Mouse (Mus musculus): ENCODE results near the gene Pdcd11. TPM values are rescaled to one million over a fixed set of nuclear protein-coding genes. Genes with fewer than 3 reads are reported as not detected.

Gene Pdcd11
- total RNA-seq, 2 experiments from 2014 or later = 3.4 to 8.0 TPM

GRCm38 (mm10) chr19:47167617-47168214 is 77.1 kb downstream of the Pdcd11 start:
- peak; percentile 18; the same call in 1 of the 2 replicates for ATAC-seq (ENCODE audit: poor library complexity, severe bottlenecking)

GRCm38 (mm10) chr19:47168223-47168622 is 77.7 kb downstream of the Pdcd11 start:
- ATAC-seq (ENCODE audit: poor library complexity, severe bottlenecking) = peak; percentile 76

GRCm38 (mm10) chr19:47168793-47169412 is 78.3 kb downstream of the Pdcd11 start:
- peak; percentile 89 for ATAC-seq (ENCODE audit: poor library complexity, severe bottlenecking)

- ATAC-seq (ENCODE audit: poor library complexity, severe bottlenecking) = no peak
These were observed 83.9 kb downstream of the Pdcd11 start for GRCm38 (mm10) chr19:47174515-47174914.

- ATAC-seq (ENCODE audit: poor library complexity, severe bottlenecking) = no peak
These were observed 84.9 kb downstream of the Pdcd11 start for GRCm38 (mm10) chr19:47175472-47175871.

GRCm38 (mm10) chr19:47176916-47177505 is 86.4 kb downstream of the Pdcd11 start:
- no peak for ATAC-seq (ENCODE audit: poor library complexity, severe bottlenecking)

GRCm38 (mm10) chr19:47178001-47178400 is 87.4 kb downstream of the Pdcd11 start:
- ATAC-seq (ENCODE audit: poor library complexity, severe bottlenecking) = no peak

GRCm38 (mm10) chr19:47178431-47179271 is 88.1 kb downstream of the Pdcd11 start, which contains the start of gene Neurl1a:
TSS of gene Neurl1a (plus strand) at chr19:47178820.
- ATAC-seq (ENCODE audit: poor library complexity, severe bottlenecking) = no peak

- ATAC-seq (ENCODE audit: poor library complexity, severe bottlenecking) = no peak
These were observed 88.8 kb downstream of the Pdcd11 start for GRCm38 (mm10) chr19:47179272-47179809.

GRCm38 (mm10) chr19:47180011-47180410 is 89.4 kb downstream of the Pdcd11 start:
- ATAC-seq (ENCODE audit: poor library complexity, severe bottlenecking) = no peak

Other genes starting within 250 kb of the Pdcd11 start
- not detected in 2 replicates for gene Ina, start 76.1 kb upstream of the Pdcd11 start, total RNA-seq (2015)
- gene Ina, start 76.1 kb upstream of the Pdcd11 start, total RNA-seq (2017) = not detected in 2 replicates
- 32.5 and 36.1 TPM in 2 replicates for gene Nt5c2, start 75.6 kb upstream of the Pdcd11 start, total RNA-seq (2015)
- gene Nt5c2, start 75.6 kb upstream of the Pdcd11 start, total RNA-seq (2017) = 42.1 and 43.6 TPM in 2 replicates
- gene Pcgf6, start 39.9 kb upstream of the Pdcd11 start, total RNA-seq (2015) = 5.4 and 7.0 TPM in 2 replicates
- 0.81 and 1.4 TPM in 2 replicates for gene Pcgf6, start 39.9 kb upstream of the Pdcd11 start, total RNA-seq (2017)
- 13.8 and 14.6 TPM in 2 replicates for gene Taf5, start 23.0 kb upstream of the Pdcd11 start, total RNA-seq (2015)
- 19.2 and 20.7 TPM in 2 replicates for gene Taf5, start 23.0 kb upstream of the Pdcd11 start, total RNA-seq (2017)
- gene Usmg5, start 121 bp upstream of the Pdcd11 start, total RNA-seq (2015) = 390 and 438 TPM in 2 replicates
- 335 and 456 TPM in 2 replicates for gene Usmg5, start 121 bp upstream of the Pdcd11 start, total RNA-seq (2017)
- 22.8 and 24.6 TPM in 2 replicates for gene Calhm2, start 47.5 kb downstream of the Pdcd11 start, total RNA-seq (2015)
- 42.8 and 45.7 TPM in 2 replicates for gene Calhm2, start 47.5 kb downstream of the Pdcd11 start, total RNA-seq (2017)
- not detected in 2 replicates for gene Calhm1, start 53.5 kb downstream of the Pdcd11 start, total RNA-seq (2015)
- not detected in 2 replicates for gene Calhm1, start 53.5 kb downstream of the Pdcd11 start, total RNA-seq (2017)
- not detected in 2 replicates for gene Calhm3, start 67.0 kb downstream of the Pdcd11 start, total RNA-seq (2015)
- not detected in 2 replicates for gene Calhm3, start 67.0 kb downstream of the Pdcd11 start, total RNA-seq (2017)
- gene Neurl1a, start 88.1 kb downstream of the Pdcd11 start, total RNA-seq (2015) = not detected in 2 replicates
- gene Neurl1a, start 88.1 kb downstream of the Pdcd11 start, total RNA-seq (2017) = not detected in 2 replicates

Measured in megakaryocyte, adult 5-6 weeks (primary cell).